Mouse (Mus musculus): ENCODE data around the gene Lrp5.

Lrp5 gene

GRCm38 (mm10) chr19:3686215-3686894, at the start of gene Lrp5:
Gene Lrp5, minus strand, starts transcription at chr19:3686564.
- peak; percentile 85 for DNase-seq

- DNase-seq = no peak
Observed at GRCm38 (mm10) chr19:3736001-3736400, 49.6 kb upstream of the Lrp5 start.

- DNase-seq = no peak
Observed at GRCm38 (mm10) chr19:3730781-3731646, 44.6 kb upstream of the Lrp5 start.

- DNase-seq = no peak
Observed at GRCm38 (mm10) chr19:3728901-3729300, 42.5 kb upstream of the Lrp5 start.

- peak; percentile 85 for DNase-seq
Observed at GRCm38 (mm10) chr19:3724779-3725178, 38.4 kb upstream of the Lrp5 start.

GRCm38 (mm10) chr19:3723904-3724303, 37.5 kb upstream of the Lrp5 start:
- no peak for DNase-seq

- DNase-seq = no peak
Observed at GRCm38 (mm10) chr19:3723170-3723569, 36.8 kb upstream of the Lrp5 start.

GRCm38 (mm10) chr19:3719362-3719891, 33.1 kb upstream of the Lrp5 start:
- peak; percentile 85 for DNase-seq

GRCm38 (mm10) chr19:3718481-3719361, 32.4 kb upstream of the Lrp5 start:
- DNase-seq = peak; percentile 78

GRCm38 (mm10) chr19:3714381-3714780, 28.0 kb upstream of the Lrp5 start:
- DNase-seq = no peak

- no peak for DNase-seq
Observed at GRCm38 (mm10) chr19:3710436-3710835, 24.1 kb upstream of the Lrp5 start.

- DNase-seq = no peak
Observed at GRCm38 (mm10) chr19:3709013-3709787, 22.8 kb upstream of the Lrp5 start.

- DNase-seq = peak; percentile 99
Observed at GRCm38 (mm10) chr19:3708078-3709012, 22.0 kb upstream of the Lrp5 start, which contains the start of gene 1810055G02Rik. Gene 1810055G02Rik, plus strand, starts transcription at chr19:3708293.

GRCm38 (mm10) chr19:3707553-3707952, 21.2 kb upstream of the Lrp5 start:
- DNase-seq = no peak

GRCm38 (mm10) chr19:3706258-3706657, 19.9 kb upstream of the Lrp5 start:
- peak; percentile 27 for DNase-seq

GRCm38 (mm10) chr19:3702460-3702859, 16.1 kb upstream of the Lrp5 start:
- DNase-seq = no peak

- peak; percentile 83 for DNase-seq
Observed at GRCm38 (mm10) chr19:3699508-3700438, 13.4 kb upstream of the Lrp5 start.

GRCm38 (mm10) chr19:3698035-3698434, 11.7 kb upstream of the Lrp5 start:
- DNase-seq = no peak

- DNase-seq = no peak
Observed at GRCm38 (mm10) chr19:3695976-3696375, 9.6 kb upstream of the Lrp5 start.

GRCm38 (mm10) chr19:3695471-3695870, 9.1 kb upstream of the Lrp5 start:
- no peak for DNase-seq

Measured in kidney, postnatal 14 days (tissue).